Mouse (Mus musculus) urinary bladder, adult 2 months (tissue): ENCODE data around the gene Tas2r143. TPM values are rescaled to one million over a fixed set of nuclear protein-coding genes. Genes with fewer than 3 reads are reported as not detected.

ENCODE experiments used
- DNase-seq: peaks from one replicate; pipeline ENCODE4 v3.0.0; 2022; ENCODE audit warnings: low spot score
- polyA plus RNA-seq: library from polyadenylated mRNA; depleted of rRNA; stranded (reverse); fragments of >200 nt; gene quantifications from 2 replicates; pipeline ENCODE4 v1.2.3, GENCODE M21; 2012; rRNA removed

The Tas2r143 gene
- polyA plus RNA-seq, 1 experiment = 0.47 TPM

GRCm38 (mm10) chr6:42397041-42397657, 2.9 kb upstream of the Tas2r143 start:
- no peak for DNase-seq

- DNase-seq = no peak
Measured at GRCm38 (mm10) chr6:42398285-42398684, 1.8 kb upstream of the Tas2r143 start.

GRCm38 (mm10) chr6:42398998-42399397, 1.0 kb upstream of the Tas2r143 start:
- no peak for DNase-seq

- no peak for DNase-seq
Measured at GRCm38 (mm10) chr6:42405134-42405533, 5.1 kb downstream of the Tas2r143 start, which contains the start of gene Tas2r135. TSS of gene Tas2r135 (plus strand) at chr6:42405434.

GRCm38 (mm10) chr6:42419443-42419842, 19.4 kb downstream of the Tas2r143 start:
- DNase-seq = no peak

- DNase-seq = no peak
Measured at GRCm38 (mm10) chr6:42421439-42421838, 21.4 kb downstream of the Tas2r143 start.

GRCm38 (mm10) chr6:42424472-42424871, 24.4 kb downstream of the Tas2r143 start:
- no peak for DNase-seq

GRCm38 (mm10) chr6:42426337-42426736, 26.3 kb downstream of the Tas2r143 start:
- DNase-seq = no peak

GRCm38 (mm10) chr6:42433554-42433953, 33.5 kb downstream of the Tas2r143 start:
- DNase-seq = no peak

GRCm38 (mm10) chr6:42434446-42434845, 34.4 kb downstream of the Tas2r143 start, which contains the start of gene Tas2r126:
TSS of gene Tas2r126 (plus strand) at chr6:42434535.
- no peak for DNase-seq

- DNase-seq = no peak
Measured at GRCm38 (mm10) chr6:42435490-42435889, 35.5 kb downstream of the Tas2r143 start.

- DNase-seq = no peak
Measured at GRCm38 (mm10) chr6:42441395-42441794, 41.4 kb downstream of the Tas2r143 start.

GRCm38 (mm10) chr6:42444491-42444890, 44.5 kb downstream of the Tas2r143 start:
- no peak for DNase-seq

GRCm38 (mm10) chr6:42447381-42447780, 47.3 kb downstream of the Tas2r143 start:
- no peak for DNase-seq

Other genes starting within 250 kb of the Tas2r143 start
- gene Tas2r144, start 184.9 kb upstream of the Tas2r143 start, polyA plus RNA-seq = not detected in 2 replicates
- gene Gstk1, start 154.3 kb upstream of the Tas2r143 start, polyA plus RNA-seq = 34.1 and 35.8 TPM in 2 replicates
- gene Tmem139, start 138.3 kb upstream of the Tas2r143 start, polyA plus RNA-seq = 2.5 and 3.1 TPM in 2 replicates
- gene Casp2, start 135.3 kb upstream of the Tas2r143 start, polyA plus RNA-seq = 32.0 and 35.1 TPM in 2 replicates
- gene Clcn1, start 113.6 kb upstream of the Tas2r143 start, polyA plus RNA-seq = 0.21 and 0.35 TPM in 2 replicates
- gene Fam131b, start 75.6 kb upstream of the Tas2r143 start, polyA plus RNA-seq = 0.63 and 0.92 TPM in 2 replicates
- gene Zyx, start 50.6 kb upstream of the Tas2r143 start, polyA plus RNA-seq = 124 and 140 TPM in 2 replicates
- 27.6 and 33.6 TPM in 2 replicates for gene Epha1, start 27.0 kb upstream of the Tas2r143 start, polyA plus RNA-seq
- 0.30 and 0.37 TPM in 2 replicates for gene Tas2r135, start 5.2 kb downstream of the Tas2r143 start, polyA plus RNA-seq
- not detected in 2 replicates for gene Tas2r126, start 34.3 kb downstream of the Tas2r143 start, polyA plus RNA-seq
- not detected in 2 replicates for gene Olfr458, start 65.0 kb downstream of the Tas2r143 start, polyA plus RNA-seq
- not detected in 2 replicates for gene Olfr457, start 76.1 kb downstream of the Tas2r143 start, polyA plus RNA-seq
- not detected in 2 replicates for gene Olfr456, start 87.0 kb downstream of the Tas2r143 start, polyA plus RNA-seq
- gene Olfr455, start 147.3 kb downstream of the Tas2r143 start, polyA plus RNA-seq = 0.01 TPM in 1 of 2 replicates, not detected in the other
- not detected in 2 replicates for gene Tcaf3, start 197.5 kb downstream of the Tas2r143 start, polyA plus RNA-seq
- 4.8 and 7.3 TPM in 2 replicates for gene Tcaf2, start 245.0 kb downstream of the Tas2r143 start, polyA plus RNA-seq